Mouse (Mus musculus) CH12.LX (cell line): ENCODE data around the gene Sh3bp5.

Source experiments
- CHD2 ChIP-seq: IDR thresholded peaks from 2 replicates; pipeline ENCODE4 v1.6.1; 2011; ENCODE audit warnings: low read length, improper control_type of control experiment
- CTCF ChIP-seq, 2 experiments: IDR thresholded peaks in 1 of 2; conservative IDR thresholded peaks in 1 of 2; 2 replicates each; pipeline ENCODE4 v1.5.1; 2011 to 2012; ENCODE audit warnings: low read depth in 2 of 2, low read length in 2 of 2, improper control_type of control experiment in 1 of 2, inconsistent platforms in 1 of 2, mild to moderate bottlenecking in 1 of 2, moderate library complexity in 1 of 2
- EP300 ChIP-seq: IDR thresholded peaks from 2 replicates; pipeline ENCODE4 v1.6.1; 2011; ENCODE audit warnings: low read length, improper control_type of control experiment
- JUND ChIP-seq: conservative IDR thresholded peaks from 2 replicates; pipeline ENCODE4 v1.6.1; 2011; ENCODE audit warnings: low read depth, low read length, improper control_type of control experiment
- MAFK ChIP-seq: IDR thresholded peaks from 2 replicates; pipeline ENCODE4 v1.6.1; 2011; ENCODE audit warnings: low read length, improper control_type of control experiment; ENCODE audit not compliant: insufficient replicate concordance
- MAX ChIP-seq: IDR thresholded peaks from 2 replicates; pipeline ENCODE4 v1.6.1; 2011; ENCODE audit warnings: low read length, improper control_type of control experiment
- MYC ChIP-seq: IDR thresholded peaks from 2 replicates; pipeline ENCODE4 v1.6.1; 2011; ENCODE audit warnings: low read depth, mild to moderate bottlenecking, improper control_type of control experiment, low read length
- POLR2AphosphoS2 ChIP-seq: IDR thresholded peaks from 2 replicates; pipeline ENCODE4 v1.6.1; 2011; ENCODE audit warnings: low read depth, low read length, improper control_type of control experiment
- UBTF ChIP-seq: IDR thresholded peaks from 2 replicates; pipeline ENCODE4 v1.6.1; 2012; ENCODE audit warnings: low read depth, mild to moderate bottlenecking, inconsistent platforms, low read length, improper control_type of control experiment, moderate library complexity

DNA sequence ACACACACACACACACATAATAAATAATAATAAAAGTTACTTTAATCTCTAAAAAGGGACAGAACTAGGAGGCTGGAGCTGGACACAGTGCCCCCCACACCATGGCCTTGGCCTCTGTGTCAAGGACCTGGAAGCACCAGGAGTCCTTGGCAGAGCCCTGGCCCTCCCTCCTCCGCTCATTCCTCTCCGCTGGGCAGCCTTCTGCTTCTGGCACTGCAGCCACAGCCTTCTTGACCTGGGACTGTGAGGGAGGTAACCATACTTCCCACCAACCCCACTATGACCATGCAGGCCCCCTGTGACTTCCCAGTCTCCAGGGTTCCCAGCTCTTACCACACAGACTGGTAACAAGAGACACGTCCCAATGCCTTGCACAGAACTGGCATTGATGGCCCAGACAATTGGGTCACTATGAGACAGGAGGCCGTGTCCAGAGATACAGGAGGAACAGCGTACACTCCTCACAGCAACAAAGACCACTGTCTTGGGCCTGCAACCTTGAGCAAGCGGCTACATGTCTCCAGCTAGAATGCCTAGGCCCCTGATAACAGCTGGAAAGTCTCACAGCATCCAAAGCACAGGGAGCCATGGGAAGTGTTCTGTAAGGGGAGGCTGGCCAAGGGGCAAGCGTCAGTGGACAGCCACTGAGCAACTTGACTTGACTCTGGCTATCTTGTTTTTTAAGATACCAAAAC, 41.8 kb downstream of the Sh3bp5 start:
- TF ChIP-seq CTCF (conservative IDR thresholded peaks at IDR 0.05 in 1 of 2, IDR thresholded peaks at IDR 0.05 in 1 of 2; ENCODE audit: low read depth in 2 of 2, low read length in 2 of 2) = no peak
- TF ChIP-seq MAX = no peak
- TF ChIP-seq UBTF = no peak
- no peak for TF ChIP-seq EP300
- no peak for TF ChIP-seq JUND
- no peak for TF ChIP-seq MYC
- TF ChIP-seq POLR2AphosphoS2 = no peak
- no peak for TF ChIP-seq MAFK
- no peak for TF ChIP-seq CHD2
